Mouse (Mus musculus) yolk sac, embryonic 10.5 days (tissue): Measurements from ENCODE around the gene Nr2f1.
"Not testable (repeated sequence)": the region's sequence is repeated elsewhere in the genome, so short reads cannot be mapped to it uniquely, and the experiment has no call there.

ENCODE experiments used
- DNase-seq: peaks from one replicate; pipeline ENCODE4 v3.0.0-alpha.2; 2017; ENCODE audit warnings: low spot score

The Nr2f1 gene

GRCm38 (mm10) chr13:78199642-78200160, at the start of gene Nr2f1:
Nr2f1 (minus strand) TSS chr13:78199757.
- no peak for DNase-seq

- DNase-seq = no peak
Measured at GRCm38 (mm10) chr13:78221680-78222079, 22.1 kb upstream of the Nr2f1 start.

GRCm38 (mm10) chr13:78220238-78220637, 20.7 kb upstream of the Nr2f1 start:
- DNase-seq = not testable (repeated sequence)

GRCm38 (mm10) chr13:78215223-78215622, 15.7 kb upstream of the Nr2f1 start:
- DNase-seq = no peak

GRCm38 (mm10) chr13:78213155-78213554, 13.6 kb upstream of the Nr2f1 start:
- DNase-seq = no peak

DNA sequence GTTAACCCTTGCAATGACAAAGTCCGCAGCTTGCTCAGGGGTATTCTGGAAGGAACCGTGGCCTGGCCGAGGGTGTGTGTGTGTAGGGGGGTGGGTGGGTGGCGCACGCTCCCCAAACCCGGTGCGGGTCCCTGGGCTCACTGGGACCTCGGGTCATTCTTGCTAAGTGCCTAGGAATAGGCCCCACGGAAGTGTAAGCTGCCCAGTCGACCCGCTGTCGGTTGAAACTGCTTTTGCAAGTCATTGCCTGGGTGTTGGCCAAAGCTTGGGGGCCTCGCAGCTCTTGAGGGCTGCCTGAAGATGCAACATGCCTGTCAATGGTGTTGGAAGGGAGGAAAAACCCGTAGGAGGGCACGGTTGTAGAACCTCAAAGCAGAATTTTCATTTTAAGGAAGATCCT, 12.6 kb upstream of the Nr2f1 start:
- no peak for DNase-seq

DNA sequence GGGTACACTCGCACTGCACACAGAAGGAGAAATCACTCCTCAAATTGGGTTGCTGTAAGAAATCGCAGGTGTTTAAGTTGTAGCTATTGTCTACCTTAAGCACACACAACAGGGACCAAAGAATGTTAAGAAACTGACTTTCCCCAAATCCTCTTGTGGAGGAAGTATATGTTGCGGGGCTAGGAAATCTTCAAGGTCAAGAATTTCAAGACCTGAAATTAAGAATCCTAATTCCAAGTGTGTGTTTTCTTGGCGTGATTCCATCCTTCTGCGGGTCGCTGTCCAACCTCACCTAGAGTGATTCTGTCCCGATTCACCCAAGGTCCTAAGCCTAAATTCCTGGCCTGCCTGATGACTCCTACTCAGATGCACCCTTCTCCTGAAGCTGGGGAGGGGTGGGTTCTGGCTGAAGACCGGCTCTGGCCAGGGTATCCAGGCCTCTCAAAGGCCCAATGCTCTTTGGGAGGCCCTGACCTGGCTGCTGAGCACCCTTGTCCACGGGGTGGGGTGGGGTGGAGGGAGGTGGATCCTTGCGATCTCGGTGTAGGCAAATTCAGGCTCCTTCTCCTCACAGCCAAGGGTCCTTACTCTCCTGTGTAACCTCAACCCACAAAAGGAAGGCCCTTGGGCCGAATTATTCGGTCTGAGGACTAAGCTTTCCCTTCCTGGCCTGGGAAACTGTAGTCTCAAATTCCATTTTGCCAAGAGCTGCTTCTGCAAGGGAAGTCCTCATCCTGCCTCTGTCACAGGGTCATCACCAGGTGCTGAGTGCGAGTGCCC, 11.9 kb upstream of the Nr2f1 start:
- DNase-seq = no peak

DNA sequence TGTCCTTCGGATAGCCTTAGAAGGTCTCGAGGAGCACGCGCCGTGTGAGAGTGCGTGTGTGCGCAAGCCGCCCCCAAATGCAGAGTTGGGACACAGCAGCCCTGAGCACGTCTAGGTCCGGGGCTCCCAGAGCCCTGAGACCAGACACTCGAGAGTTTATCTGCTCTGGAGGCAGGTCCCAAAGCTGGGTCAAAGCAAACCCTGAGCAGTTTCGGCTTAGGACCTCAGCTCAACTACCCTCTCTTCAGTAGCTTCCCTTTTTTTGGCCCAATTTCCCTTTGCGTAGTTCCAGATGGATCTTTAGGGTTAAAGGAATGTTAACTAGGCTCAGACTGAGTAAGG, 11.2 kb upstream of the Nr2f1 start:
- no peak for DNase-seq

DNA sequence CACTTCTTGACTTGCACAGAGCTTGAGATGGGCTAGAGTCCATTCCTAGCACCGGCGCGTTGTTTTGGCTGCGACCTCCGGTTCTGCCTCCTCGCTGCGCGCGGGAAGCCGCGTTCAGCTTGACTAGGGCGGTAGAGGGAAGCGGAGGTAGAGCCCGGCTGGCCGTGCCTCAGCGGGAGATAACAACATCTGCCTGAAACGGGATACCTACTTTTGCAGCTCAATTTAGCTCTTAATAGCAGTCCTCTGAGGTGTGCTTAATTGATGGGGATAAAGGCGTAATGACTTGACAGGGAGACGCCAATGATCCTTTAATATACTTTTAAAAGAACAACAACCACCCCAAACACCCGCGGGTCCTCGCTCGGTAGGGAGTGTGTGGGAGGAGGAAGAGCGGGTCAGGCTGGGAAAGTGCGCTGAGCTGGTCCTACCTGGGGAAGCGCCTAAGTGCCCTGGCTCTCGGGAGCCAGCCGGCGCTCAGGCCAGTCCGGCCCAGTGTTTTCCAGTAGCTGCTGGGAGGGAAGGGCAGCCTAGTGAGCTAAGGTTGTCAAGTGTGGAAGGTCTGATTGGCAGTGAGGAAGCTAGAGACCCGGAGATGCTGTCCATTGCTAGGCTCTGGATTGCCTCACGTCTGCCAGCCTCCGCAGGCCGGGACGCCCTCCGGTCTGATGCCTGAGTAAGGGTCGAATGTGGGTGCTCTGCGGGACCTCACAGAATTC, 10.6 kb upstream of the Nr2f1 start:
- DNase-seq = no peak

GRCm38 (mm10) chr13:78209611-78210028, 10.1 kb upstream of the Nr2f1 start:
- no peak for DNase-seq

- no peak for DNase-seq
Measured at GRCm38 (mm10) chr13:78208689-78209410, 9.3 kb upstream of the Nr2f1 start.

GRCm38 (mm10) chr13:78207796-78208645, 8.5 kb upstream of the Nr2f1 start:
- no peak for DNase-seq

DNA sequence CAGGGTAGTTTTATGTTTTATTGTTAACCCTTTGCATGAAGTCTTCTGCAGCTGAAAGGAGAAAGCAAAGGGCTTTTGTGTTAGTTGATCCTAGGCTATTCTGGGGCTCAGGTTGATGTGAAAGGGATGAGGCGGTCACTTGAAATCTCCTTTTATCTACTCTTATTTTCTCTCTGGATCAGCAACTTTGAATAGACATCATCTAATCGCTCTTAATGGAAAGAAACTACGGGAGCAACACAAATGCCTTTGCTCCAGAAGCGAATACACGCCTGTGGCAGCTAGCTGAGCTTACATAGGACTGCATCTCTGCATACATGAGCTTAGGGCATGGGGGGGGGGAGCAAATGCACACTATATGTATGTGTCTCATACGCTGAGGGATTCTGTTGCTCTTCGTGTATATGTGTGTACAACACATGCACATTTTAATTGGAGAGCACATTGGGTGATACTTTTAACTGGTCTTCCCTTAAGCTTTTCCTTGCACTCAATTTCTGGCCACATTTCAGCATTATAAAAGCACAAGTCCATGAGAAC, 7.4 kb upstream of the Nr2f1 start:
- DNase-seq = no peak

- DNase-seq = no peak
Measured at GRCm38 (mm10) chr13:78205426-78205825, 5.9 kb upstream of the Nr2f1 start.

- no peak for DNase-seq
Measured at GRCm38 (mm10) chr13:78203348-78204061, 3.9 kb upstream of the Nr2f1 start.

GRCm38 (mm10) chr13:78202574-78203347, 3.2 kb upstream of the Nr2f1 start:
- no peak for DNase-seq

GRCm38 (mm10) chr13:78201871-78202565, 2.5 kb upstream of the Nr2f1 start:
- peak; percentile 25 for DNase-seq

DNA sequence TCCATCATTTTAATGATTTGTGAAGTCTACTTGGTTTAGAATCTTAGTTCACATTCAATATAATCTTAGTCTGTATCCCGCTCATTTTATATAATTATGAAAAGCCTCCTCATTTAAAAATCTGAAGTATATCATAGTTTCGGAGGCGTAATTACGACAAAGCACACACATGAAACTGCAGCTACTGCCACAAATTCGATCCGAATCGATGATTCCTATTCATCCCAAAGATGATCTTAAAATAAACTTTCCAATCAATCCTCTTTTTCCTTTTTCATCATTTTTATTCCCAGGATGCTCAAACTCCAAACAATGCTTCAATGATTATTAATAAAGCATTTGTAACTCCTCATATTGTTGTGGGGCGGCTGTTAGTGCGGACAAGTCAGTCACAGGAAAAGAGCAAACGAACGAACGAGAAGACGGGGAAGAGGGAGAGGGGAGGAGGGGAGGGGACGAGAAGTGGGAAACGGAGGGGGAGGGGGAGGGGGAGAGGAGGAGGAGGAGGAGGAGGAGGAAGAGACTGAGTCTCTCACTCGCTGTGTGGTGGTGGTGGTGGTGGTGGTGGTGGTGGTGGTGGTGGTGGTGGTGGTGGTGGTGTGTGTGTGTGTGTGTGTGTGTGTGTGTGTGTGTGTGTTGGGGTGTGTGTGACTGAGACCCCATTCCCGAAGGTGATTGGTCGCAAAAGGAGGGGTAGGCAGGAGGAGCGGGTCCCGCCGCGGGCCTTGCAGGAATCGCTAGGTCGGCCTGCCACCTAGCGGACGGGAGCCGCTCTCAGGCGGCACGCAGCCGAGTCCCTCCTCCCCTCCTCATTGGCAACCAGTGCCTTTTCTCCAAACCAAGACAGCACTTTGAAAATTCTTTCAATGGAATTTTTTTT, 1.7 kb upstream of the Nr2f1 start:
- DNase-seq = peak; percentile 73
